Mouse (Mus musculus) ES-Bruce4 (cell line): ENCODE measurements at regions not wholly inside any gene's neighbourhood (a gene's known extent, or its start where the extent isn't known, plus 50 kb on each side); places are given as distances from the start of the nearest gene placed in this dataset.

Experiments used
- CTCF ChIP-seq: IDR thresholded peaks from one replicate; pipeline ENCODE4 v1.8.1; 2011; ENCODE audit warnings: low read depth, low read length
- POLR2A ChIP-seq: IDR thresholded peaks from one replicate; pipeline ENCODE4 v1.8.1; 2011; ENCODE audit warnings: low read length; ENCODE audit not compliant: insufficient read depth

DNA sequence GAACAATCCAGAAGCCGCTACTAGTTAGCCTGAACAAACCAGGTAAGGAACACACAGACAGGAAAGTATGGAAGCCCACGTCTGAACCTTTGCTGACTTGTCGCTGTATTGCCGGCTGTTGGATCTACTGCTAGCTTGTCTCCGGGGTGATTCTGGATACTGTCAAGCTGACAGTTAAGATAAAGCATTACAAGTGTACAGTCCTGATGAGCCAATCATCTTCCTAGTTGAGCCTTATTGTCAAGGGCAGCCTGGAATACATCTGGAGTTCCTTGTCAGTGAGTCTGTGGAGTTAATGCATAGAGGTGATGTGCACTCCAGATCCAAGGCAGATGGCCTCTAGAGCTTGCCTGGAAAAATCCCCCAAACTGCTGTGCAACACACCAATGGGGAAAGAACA, 157.8 kb upstream of the Dynlrb2 start:
- TF ChIP-seq POLR2A (no peak), CTCF (no peak)
